Mouse (Mus musculus) liver, embryonic 15.5 days (tissue): ENCODE measurements at regions not wholly inside any gene's neighbourhood (a gene's known extent, or its start where the extent isn't known, plus 50 kb on each side); places are given as distances from the start of the nearest gene placed in this dataset.

Experiments used
- ATAC-seq: fragments of 200-750 bp; cut with Nextera tagmentation; 2 replicates; pipeline ENCODE4 v1.8.0; 2017; ENCODE audit warnings: moderate number of reproducible peaks, mild to moderate bottlenecking, moderate library complexity; ENCODE audit not compliant: insufficient read depth
- H3K27ac ChIP-seq: fragments of 300-500 bp; sonication (generic); replicated peaks from 2 replicates; pipeline ENCODE4 v1.5.1; 2015; ENCODE audit warnings: mild to moderate bottlenecking, inconsistent platforms
- H3K27me3 ChIP-seq: fragments of 300-500 bp; sonication (generic); 2 replicates; pipeline ENCODE4 v1.6.1; 2015; ENCODE audit warnings: mild to moderate bottlenecking, inconsistent platforms
- H3K36me3 ChIP-seq: fragments of 300-500 bp; sonication (generic); replicated peaks from 2 replicates; pipeline ENCODE4 v1.6.1; 2015; ENCODE audit warnings: moderate library complexity, mild to moderate bottlenecking, inconsistent platforms
- H3K4me1 ChIP-seq: fragments of 300-500 bp; sonication (generic); replicated peaks from 2 replicates; pipeline ENCODE4 v1.6.1; 2015; ENCODE audit warnings: inconsistent platforms
- H3K4me2 ChIP-seq: fragments of 300-500 bp; sonication (generic); 2 replicates; pipeline ENCODE4 v1.6.1; 2015; ENCODE audit warnings: moderate library complexity, mild to moderate bottlenecking, inconsistent platforms
- H3K4me3 ChIP-seq: fragments of 300-500 bp; sonication (generic); replicated peaks from 2 replicates; pipeline ENCODE4 v1.5.1; 2015; ENCODE audit warnings: mild to moderate bottlenecking, inconsistent platforms
- H3K9ac ChIP-seq: fragments of 300-500 bp; sonication (generic); 2 replicates; pipeline ENCODE4 v1.6.1; 2015; ENCODE audit warnings: moderate library complexity, mild to moderate bottlenecking, inconsistent platforms
- H3K9me3 ChIP-seq: fragments of 300-500 bp; sonication (generic); replicated peaks from 2 replicates; pipeline ENCODE4 v1.6.1; 2016; ENCODE audit warnings: inconsistent platforms
- WGBS: fragments of 180-500 bp; shearing (Covaris S2); methylation state at CpG from one replicate; pipeline ENCODE4 v1.1.7; 2015; ENCODE audit warnings: mixed read lengths; ENCODE audit not compliant: insufficient replicate concordance; 5-methylcytosine and 5-hydroxymethylcytosine counted together

DNA sequence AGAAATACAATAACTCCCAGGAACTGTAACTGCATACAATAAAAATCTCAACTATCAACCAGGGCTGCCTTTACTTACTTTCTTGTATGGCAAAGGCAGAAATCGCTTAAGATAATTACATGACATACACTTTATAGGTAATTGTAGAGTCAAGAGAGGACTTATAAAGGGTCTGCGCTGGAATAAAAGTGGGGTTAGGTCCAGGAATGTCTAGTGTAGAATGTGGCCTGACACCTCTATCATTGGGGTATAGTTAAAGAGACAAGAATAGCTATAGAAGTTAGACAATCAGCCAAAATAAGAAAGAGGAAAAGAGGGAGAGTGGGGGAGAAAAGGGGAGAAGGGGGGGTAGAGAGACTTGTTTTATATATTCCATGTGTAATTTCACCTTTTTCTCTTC, 144.8 kb upstream of the Gimd1 start:
- Histone ChIP-seq H3K36me3 (no peaks in the 10 kb centered on the region), H3K4me2 (no peak overlapping the region)
- WGBS = 54% methylated on average over 2 of the region's 2 CpGs

GRCm38 (mm10) chr3:132485553-132485952, 144.1 kb upstream of the Gimd1 start:
- no peak for ATAC-seq
- no peak overlapping the region for H3K4me2 ChIP-seq
- no peaks in the 10 kb centered on the region for H3K36me3 ChIP-seq
- 68% methylated on average over 5 of the region's 5 CpGs for WGBS
- H3K9me3 ChIP-seq = no peaks in the 10 kb centered on the region
- no peaks in the 10 kb centered on the region for H3K27me3 ChIP-seq
- no peak overlapping the region for H3K9ac ChIP-seq
- no peak overlapping the region for H3K27ac ChIP-seq
- no peaks in the 10 kb centered on the region for H3K4me1 ChIP-seq
- no peak overlapping the region for H3K4me3 ChIP-seq

More for the DNA sequence above, 144.8 kb upstream of the Gimd1 start:
- Histone ChIP-seq H3K9ac (no peak overlapping the region), H3K27me3 (no peaks in the 10 kb centered on the region), H3K4me1 (no peaks in the 10 kb centered on the region), H3K9me3 (no peaks in the 10 kb centered on the region), H3K4me3 (no peak overlapping the region), H3K27ac (no peak overlapping the region)
- no peak for ATAC-seq

DNA sequence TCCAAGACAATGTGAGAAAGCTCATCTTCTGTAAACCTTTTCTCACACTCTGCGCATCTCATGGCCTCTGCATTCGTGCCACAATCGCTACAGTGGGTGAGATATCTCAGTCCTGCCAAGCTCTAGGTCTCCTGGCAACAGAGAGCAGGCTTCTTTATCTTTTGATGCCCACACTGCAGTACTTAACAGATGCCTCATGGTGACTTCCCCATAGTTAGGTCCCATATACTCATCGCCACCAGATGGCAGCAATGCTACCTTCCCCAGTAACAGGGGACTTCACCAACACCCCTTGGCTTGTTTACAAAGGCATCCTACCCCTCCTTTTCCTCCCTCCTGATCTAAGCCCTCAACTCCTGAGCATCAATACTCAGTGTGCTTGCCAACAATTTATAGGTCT, 123.5 kb upstream of the Gimd1 start:
- Histone ChIP-seq H3K27me3 (no peaks in the 10 kb centered on the region), H3K27ac (no peak overlapping the region), H3K36me3 (no peaks in the 10 kb centered on the region), H3K4me1 (no peaks in the 10 kb centered on the region), H3K9ac (no peak overlapping the region), H3K4me2 (no peak overlapping the region), H3K9me3 (no peaks in the 10 kb centered on the region), H3K4me3 (no peak overlapping the region)
- 0 out of 2 replicates have a peak, but pooled peaks have one; percentile 28 for ATAC-seq
- WGBS = 13% methylated on average over 4 of the region's 4 CpGs

DNA sequence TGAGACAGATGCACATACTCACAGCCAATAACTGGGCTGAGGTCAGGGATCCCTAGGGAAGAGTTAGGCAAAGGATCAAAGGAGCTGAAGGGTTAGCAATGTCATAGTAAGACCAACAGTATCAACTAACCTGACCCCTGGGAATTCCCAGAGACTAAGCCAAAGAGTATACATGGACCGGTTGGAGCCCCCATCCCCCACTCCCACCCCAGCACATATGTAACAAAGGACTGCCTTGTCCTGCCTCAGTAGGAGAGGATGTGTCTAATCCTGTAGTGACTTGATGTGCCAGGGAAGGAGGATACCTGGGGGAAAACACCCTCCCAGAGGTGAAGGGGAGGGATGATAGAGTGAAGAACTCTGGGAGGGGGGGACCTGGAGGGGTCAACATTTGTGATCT, 119.4 kb upstream of the Gimd1 start:
- no peak for ATAC-seq
- Histone ChIP-seq H3K36me3 (no peaks in the 10 kb centered on the region), H3K9me3 (no peaks in the 10 kb centered on the region), H3K27me3 (no peaks in the 10 kb centered on the region), H3K9ac (no peak overlapping the region), H3K4me1 (no peaks in the 10 kb centered on the region), H3K27ac (no peak overlapping the region), H3K4me3 (no peak overlapping the region), H3K4me2 (no peak overlapping the region)
- 32% methylated on average over 1 of the region's 1 CpGs for WGBS

DNA sequence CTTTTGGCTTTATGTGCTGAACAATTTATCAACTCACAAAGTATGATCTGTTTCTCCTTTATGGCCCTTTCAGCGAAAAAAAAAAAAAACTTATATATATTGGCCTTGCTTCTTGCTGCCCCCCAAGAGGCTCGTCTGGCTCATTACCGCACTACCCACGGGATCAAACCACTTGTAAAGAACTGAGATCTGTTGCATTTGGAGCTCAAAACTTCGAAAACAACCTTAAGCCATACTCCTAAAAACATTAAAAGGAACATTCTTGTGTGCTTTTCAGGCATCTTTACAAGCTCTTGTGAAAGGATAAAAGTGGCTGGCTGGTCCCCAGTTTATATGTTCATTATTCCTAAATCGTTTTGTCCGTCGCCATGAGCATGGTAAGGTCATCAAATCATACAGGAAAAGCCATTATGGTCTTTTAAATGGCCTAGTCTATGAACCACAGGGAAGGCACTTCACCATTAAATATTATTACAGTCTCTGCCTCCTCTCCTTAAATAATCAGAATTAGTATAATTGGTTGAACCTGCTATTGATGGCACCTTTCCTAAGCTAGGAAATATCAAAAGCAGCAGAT, 117.0 kb upstream of the Gimd1 start:
- WGBS = 66% methylated on average over 8 of the region's 8 CpGs

DNA sequence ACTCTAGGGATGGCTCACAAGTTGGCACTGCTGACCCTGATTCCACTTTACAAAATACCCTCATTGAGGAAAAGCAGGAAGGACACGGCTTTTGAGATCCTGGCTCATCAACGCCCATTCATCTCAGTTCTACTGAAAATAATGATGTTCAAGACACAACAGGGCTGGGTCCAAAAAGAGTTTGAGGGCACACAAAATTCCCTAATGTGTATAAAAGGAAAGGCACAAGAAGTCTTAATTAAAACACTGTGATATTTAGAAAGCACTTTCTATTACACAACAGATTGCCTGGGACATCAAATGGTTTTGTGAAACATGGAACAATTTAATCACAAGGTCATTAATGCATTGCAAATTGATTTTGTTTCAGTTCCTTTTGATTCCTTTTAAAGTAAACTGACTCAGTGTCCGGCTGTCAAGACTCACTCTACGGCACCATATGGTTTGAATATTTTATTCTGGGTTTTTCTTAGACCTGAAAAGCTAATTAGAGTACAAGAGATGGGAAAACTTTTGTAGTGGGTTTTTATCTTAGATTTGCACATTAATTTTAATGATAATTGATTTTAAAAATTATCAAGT, 96.2 kb upstream of the Gimd1 start:
- Histone ChIP-seq H3K4me1 (no peaks in the 10 kb centered on the region), H3K4me2 (no peak overlapping the region), H3K27ac (no peak overlapping the region), H3K9me3 (no peaks in the 10 kb centered on the region), H3K4me3 (no peak overlapping the region), H3K27me3 (no peaks in the 10 kb centered on the region), H3K9ac (no peak overlapping the region), H3K36me3 (no peaks in the 10 kb centered on the region)
- ATAC-seq = no peak
- WGBS = 58% methylated on average over 4 of the region's 4 CpGs

More for the DNA sequence above, 117.0 kb upstream of the Gimd1 start:
- H3K27me3 ChIP-seq = no peaks in the 10 kb centered on the region
- no peak overlapping the region for H3K4me3 ChIP-seq
- no peak for ATAC-seq
- H3K9ac ChIP-seq = no peak overlapping the region
- H3K4me1 ChIP-seq = no peaks in the 10 kb centered on the region
- no peaks in the 10 kb centered on the region for H3K9me3 ChIP-seq
- no peaks in the 10 kb centered on the region for H3K36me3 ChIP-seq
- no peak overlapping the region for H3K27ac ChIP-seq
- H3K4me2 ChIP-seq = no peak overlapping the region

DNA sequence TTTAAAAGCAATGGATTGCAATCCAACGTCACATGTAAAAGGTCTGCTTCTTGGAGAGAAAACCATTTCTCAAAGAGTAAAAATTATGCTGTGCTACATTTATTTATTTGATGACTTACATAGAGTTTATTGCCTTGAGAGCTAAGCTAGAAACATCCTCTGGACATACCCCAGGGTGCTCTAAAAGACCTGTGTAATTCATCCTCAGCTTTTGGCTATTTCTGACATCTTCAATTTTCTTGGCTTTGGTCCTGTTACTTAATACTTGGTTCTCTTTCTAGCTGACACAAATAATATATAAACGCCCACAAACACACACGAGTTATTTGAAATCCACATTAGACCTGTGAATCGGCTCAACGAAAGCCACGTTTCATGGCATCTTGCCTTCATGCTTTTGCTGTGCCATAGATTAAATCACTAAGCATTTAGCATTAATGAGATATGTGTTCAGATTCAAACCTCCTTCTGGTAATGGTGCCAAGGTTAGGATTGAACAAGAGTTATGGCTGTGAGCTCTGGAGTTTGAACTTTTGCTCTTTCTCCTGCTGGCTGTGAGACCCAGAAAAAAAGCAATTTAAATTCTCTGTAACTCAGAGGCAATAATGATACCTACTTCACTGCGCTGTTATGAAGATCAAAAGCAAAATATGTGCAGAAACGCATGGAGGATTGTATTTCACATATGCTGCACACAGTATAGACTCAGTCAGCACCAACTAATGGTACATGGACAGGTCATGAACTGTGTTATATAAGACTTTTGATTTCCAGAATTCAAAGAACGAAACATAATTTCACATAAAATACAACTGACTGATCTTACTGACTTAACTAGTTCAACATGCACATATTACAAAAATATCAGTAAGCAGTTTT, 89.6 kb upstream of the Gimd1 start:
- H3K27ac ChIP-seq = no peak overlapping the region
- H3K4me2 ChIP-seq = no peak overlapping the region
- H3K4me3 ChIP-seq = no peak overlapping the region
- no peaks in the 10 kb centered on the region for H3K4me1 ChIP-seq
- no peak overlapping the region for H3K9ac ChIP-seq
- no peak for ATAC-seq
- H3K36me3 ChIP-seq = no peaks in the 10 kb centered on the region
- no peaks in the 10 kb centered on the region for H3K27me3 ChIP-seq
- no peaks in the 10 kb centered on the region for H3K9me3 ChIP-seq
- 67% methylated on average over 9 of the region's 9 CpGs for WGBS

DNA sequence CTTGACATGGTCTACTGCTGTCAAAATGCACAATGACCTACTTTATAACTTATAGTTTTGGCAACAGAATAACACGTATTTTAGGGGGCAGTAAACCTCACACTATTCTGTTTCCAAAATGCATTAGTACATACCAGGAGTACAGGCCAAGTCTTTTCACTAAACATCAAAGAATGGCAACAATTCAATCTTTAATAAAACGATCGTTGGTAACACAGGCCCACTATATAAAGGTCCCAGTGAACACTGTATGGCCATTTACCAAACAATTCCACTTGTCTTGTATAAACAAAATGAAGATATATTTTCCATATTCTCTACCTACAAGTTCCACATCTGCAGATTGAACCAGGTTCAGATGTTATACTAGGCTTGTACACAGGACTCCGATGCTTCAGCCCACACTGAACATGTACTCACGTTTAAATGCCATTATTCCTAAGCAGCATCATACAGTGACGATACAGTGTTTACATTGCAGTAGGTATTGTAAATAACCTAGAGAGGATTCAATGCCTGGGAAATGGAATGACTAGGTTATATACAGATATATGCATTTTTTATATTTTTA, 78.3 kb upstream of the Gimd1 start:
- no peak overlapping the region for H3K9ac ChIP-seq
- no peaks in the 10 kb centered on the region for H3K27me3 ChIP-seq
- H3K4me2 ChIP-seq = no peak overlapping the region
- no peak overlapping the region for H3K4me3 ChIP-seq
- no peak overlapping the region for H3K27ac ChIP-seq
- H3K9me3 ChIP-seq = no peaks in the 10 kb centered on the region
- no peaks in the 10 kb centered on the region for H3K36me3 ChIP-seq
- no peak for ATAC-seq
- no peaks in the 10 kb centered on the region for H3K4me1 ChIP-seq
- 63% methylated on average over 6 of the region's 6 CpGs for WGBS

DNA sequence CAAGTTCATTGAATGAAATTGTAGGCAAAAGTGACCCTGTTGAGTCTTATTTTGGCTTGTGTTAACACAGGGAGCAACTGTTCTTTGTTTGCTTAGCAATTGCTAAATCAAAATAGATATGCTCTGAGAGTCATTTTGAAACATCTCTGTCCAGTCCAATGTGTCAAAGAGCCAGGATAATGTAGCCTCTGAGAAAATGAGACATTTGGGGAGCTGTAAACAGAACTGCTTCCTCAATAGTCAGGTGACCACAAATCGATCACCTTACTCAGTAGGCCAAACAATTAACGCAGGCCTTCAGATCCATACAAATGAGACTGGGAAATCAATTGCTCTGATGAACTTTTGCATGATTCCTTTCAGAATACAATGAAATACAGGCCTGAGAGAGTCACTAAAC, 63.9 kb upstream of the Gimd1 start:
- ATAC-seq = no peak
- no peak overlapping the region for H3K4me2 ChIP-seq
- no peaks in the 10 kb centered on the region for H3K4me1 ChIP-seq
- H3K9me3 ChIP-seq = no peaks in the 10 kb centered on the region
- no peak overlapping the region for H3K9ac ChIP-seq
- H3K27me3 ChIP-seq = no peaks in the 10 kb centered on the region
- H3K36me3 ChIP-seq = no peaks in the 10 kb centered on the region
- no peak overlapping the region for H3K4me3 ChIP-seq
- WGBS = 68% methylated on average over 2 of the region's 2 CpGs
- H3K27ac ChIP-seq = no peak overlapping the region

GRCm38 (mm10) chr3:132566301-132566700, 63.3 kb upstream of the Gimd1 start:
- no peak for ATAC-seq
- 57% methylated on average over 7 of the region's 7 CpGs for WGBS
- no peaks in the 10 kb centered on the region for H3K4me1 ChIP-seq
- H3K27ac ChIP-seq = no peak overlapping the region
- H3K9ac ChIP-seq = no peak overlapping the region
- no peaks in the 10 kb centered on the region for H3K9me3 ChIP-seq
- H3K27me3 ChIP-seq = no peaks in the 10 kb centered on the region
- H3K4me3 ChIP-seq = no peak overlapping the region
- H3K36me3 ChIP-seq = no peaks in the 10 kb centered on the region
- no peak overlapping the region for H3K4me2 ChIP-seq
